Mouse (Mus musculus) forebrain, embryonic 15.5 days (tissue): ENCODE data around the gene Morc2a. TPM values are rescaled to one million over a fixed set of nuclear protein-coding genes. Genes with fewer than 3 reads are reported as not detected.

Experiments used
- ATAC-seq: fragments of 200-750 bp; cut with Nextera tagmentation; replicated peaks from 2 replicates; pipeline ENCODE4 v1.8.0; 2017; ENCODE audit warnings: mild to moderate bottlenecking, moderate TSS enrichment, moderate library complexity
- H3K27ac ChIP-seq: fragments of 300-500 bp; sonication (generic); replicated peaks from 2 replicates; pipeline ENCODE4 v1.5.1; 2015; ENCODE audit warnings: mild to moderate bottlenecking, inconsistent platforms
- H3K27me3 ChIP-seq: fragments of 300-500 bp; sonication (generic); 2 replicates; pipeline ENCODE4 v1.6.1; 2015; ENCODE audit warnings: inconsistent platforms
- H3K36me3 ChIP-seq: fragments of 300-500 bp; sonication (generic); 2 replicates; pipeline ENCODE4 v1.6.1; 2015; ENCODE audit warnings: mild to moderate bottlenecking, inconsistent platforms
- H3K4me1 ChIP-seq: fragments of 300-500 bp; sonication (generic); 2 replicates; pipeline ENCODE4 v1.6.1; 2015; ENCODE audit warnings: inconsistent platforms
- H3K4me2 ChIP-seq: fragments of 300-500 bp; sonication (generic); replicated peaks from 2 replicates; pipeline ENCODE4 v1.6.1; 2015; ENCODE audit warnings: mild to moderate bottlenecking, inconsistent platforms
- H3K4me3 ChIP-seq: fragments of 300-500 bp; sonication (generic); 2 replicates; pipeline ENCODE4 v1.5.1; 2015; ENCODE audit warnings: mild to moderate bottlenecking, inconsistent platforms
- H3K9ac ChIP-seq: fragments of 300-500 bp; sonication (generic); replicated peaks from 2 replicates; pipeline ENCODE4 v1.6.1; 2015; ENCODE audit warnings: mild to moderate bottlenecking, inconsistent platforms
- H3K9me3 ChIP-seq: fragments of 300-500 bp; sonication (generic); 2 replicates; pipeline ENCODE4 v1.6.1; 2016; ENCODE audit warnings: inconsistent platforms
- WGBS: fragments of 180-500 bp; shearing (Covaris S2); methylation state at CpG from one replicate; pipeline ENCODE4 v1.1.7; 2015; ENCODE audit warnings: mixed read lengths; 5-methylcytosine and 5-hydroxymethylcytosine counted together
- polyA plus RNA-seq: library from polyadenylated mRNA; unstranded; fragments of >200 nt; fragmentation: Nextera tagmentation; extraction: Ambion mirVana; gene quantifications from 2 replicates; pipeline ENCODE4 v1.2.1, GENCODE M21; 2015

Morc2a gene
- polyA plus RNA-seq, 1 experiment from 2014 or later, result 44.9 TPM

- no peak for ATAC-seq
- Histone ChIP-seq H3K36me3 (no peaks in the 10 kb centered on the region), H3K4me1 (peaks cover 32% of the 10 kb centered on the region), H3K27ac (no peak overlapping the region), H3K9ac (no peak overlapping the region), H3K27me3 (no peaks in the 10 kb centered on the region), H3K4me3 (no peak overlapping the region), H3K9me3 (no peaks in the 10 kb centered on the region), H3K4me2 (no peak overlapping the region)
- WGBS, result 60% methylated on average over 3 of the region's 3 CpGs
Measured at GRCm38 (mm10) chr11:3722861-3723260, 73.9 kb downstream of the Morc2a start.

DNA sequence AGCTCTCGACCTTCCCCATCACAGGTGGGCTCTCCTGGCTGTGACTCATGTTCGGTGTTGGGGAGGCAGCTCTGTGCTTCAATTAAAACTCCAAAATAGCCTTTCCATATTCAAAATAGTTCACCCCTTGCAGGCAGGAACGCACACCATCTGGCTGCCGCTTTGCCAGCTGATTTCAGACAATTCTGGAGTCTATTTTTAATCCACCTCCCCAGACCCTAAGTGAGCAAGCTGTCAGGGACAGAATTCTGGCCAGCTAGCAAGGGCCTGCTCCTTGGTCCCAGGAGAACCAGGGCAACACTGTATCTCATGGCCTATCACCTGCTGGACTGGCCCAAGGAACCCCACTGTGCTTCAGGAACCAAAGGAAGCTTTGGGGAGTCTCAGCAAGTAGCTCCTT lies 74.9 kb downstream of the Morc2a start:
- Histone ChIP-seq H3K4me3 (no peak overlapping the region), H3K27me3 (no peaks in the 10 kb centered on the region), H3K36me3 (no peaks in the 10 kb centered on the region), H3K27ac (peak overlapping the region; percentile 36; the same call in 1 of the 2 replicates), H3K4me1 (peaks cover 32% of the 10 kb centered on the region), H3K4me2 (no peak overlapping the region), H3K9me3 (no peaks in the 10 kb centered on the region), H3K9ac (no peak overlapping the region)
- no peak for ATAC-seq
- 47% methylated on average over 4 of the region's 4 CpGs for whole genome bisulfite sequencing

DNA sequence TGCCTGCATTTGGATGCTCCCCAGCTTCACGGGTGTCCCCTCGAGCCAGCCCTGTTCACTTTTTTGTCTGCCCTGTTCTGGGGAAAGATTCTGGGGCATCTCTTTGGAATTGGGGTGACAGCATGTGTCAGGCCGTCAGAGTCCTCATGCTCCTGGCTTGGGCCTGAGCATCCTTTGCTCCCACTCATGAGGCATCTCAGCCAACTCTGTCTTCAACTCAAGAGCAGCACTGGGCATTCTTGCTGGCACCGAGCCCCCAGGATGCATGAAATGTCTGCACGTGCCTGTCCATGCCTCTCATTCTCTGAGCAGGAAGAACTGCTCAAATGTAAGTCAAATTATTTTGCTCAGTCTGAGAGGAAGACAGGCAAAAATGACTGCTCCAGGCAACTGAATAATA lies 75.7 kb downstream of the Morc2a start:
- H3K9me3 ChIP-seq, result no peaks in the 10 kb centered on the region
- no peak for ATAC-seq
- peak overlapping the region; percentile 88 for H3K27ac ChIP-seq
- H3K4me1 ChIP-seq, result peaks cover 32% of the 10 kb centered on the region
- no peaks in the 10 kb centered on the region for H3K36me3 ChIP-seq
- H3K9ac ChIP-seq, result no peak overlapping the region
- H3K4me3 ChIP-seq, result no peak overlapping the region
- WGBS, result 47% methylated on average over 5 of the region's 5 CpGs
- peak overlapping the region; percentile 30 for H3K4me2 ChIP-seq
- no peaks in the 10 kb centered on the region for H3K27me3 ChIP-seq

DNA sequence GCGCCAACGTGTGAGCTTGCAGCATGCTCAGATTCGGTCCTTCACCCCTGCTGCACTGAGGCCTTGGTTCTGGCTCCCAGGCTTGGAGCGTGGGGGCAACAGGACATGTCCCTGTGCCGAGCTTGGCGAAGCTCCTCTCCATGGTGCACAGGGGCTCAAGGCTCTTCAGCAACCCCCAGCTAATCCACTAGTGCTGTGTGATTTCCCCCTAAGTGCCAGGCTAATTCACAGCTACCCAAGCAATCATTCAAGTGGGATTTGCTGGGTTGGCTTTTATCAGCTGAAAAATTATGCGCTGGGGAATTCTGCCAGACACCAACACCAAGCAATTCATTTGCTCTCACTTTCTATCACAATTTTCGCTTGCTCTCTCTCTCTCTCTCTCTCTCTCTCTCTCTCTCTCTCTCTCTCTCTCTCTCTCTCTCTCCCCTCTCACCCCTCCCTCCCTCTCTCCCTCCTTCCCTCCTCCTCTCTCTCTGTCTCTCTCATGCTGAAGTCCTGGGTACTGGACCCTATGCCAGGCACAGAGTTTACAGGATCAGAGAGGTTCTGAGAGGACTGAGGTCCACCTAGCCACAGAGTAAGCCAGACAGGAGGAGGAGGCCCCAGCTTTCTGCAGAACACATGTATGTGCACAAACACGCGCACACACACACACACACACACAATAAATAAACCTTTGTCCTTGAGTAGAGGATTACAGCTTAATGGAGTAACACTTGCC lies 76.5 kb downstream of the Morc2a start:
- H3K4me3 ChIP-seq, result no peak overlapping the region
- H3K27me3 ChIP-seq, result no peaks in the 10 kb centered on the region
- peaks cover 32% of the 10 kb centered on the region for H3K4me1 ChIP-seq
- H3K9ac ChIP-seq, result no peak overlapping the region
- 31% methylated on average over 10 of the region's 10 CpGs for WGBS
- H3K9me3 ChIP-seq, result no peaks in the 10 kb centered on the region
- H3K36me3 ChIP-seq, result no peaks in the 10 kb centered on the region
- ATAC-seq, result peak; percentile 71
- peak overlapping the region; percentile 88 for H3K27ac ChIP-seq
- H3K4me2 ChIP-seq, result peak overlapping the region; percentile 30

DNA sequence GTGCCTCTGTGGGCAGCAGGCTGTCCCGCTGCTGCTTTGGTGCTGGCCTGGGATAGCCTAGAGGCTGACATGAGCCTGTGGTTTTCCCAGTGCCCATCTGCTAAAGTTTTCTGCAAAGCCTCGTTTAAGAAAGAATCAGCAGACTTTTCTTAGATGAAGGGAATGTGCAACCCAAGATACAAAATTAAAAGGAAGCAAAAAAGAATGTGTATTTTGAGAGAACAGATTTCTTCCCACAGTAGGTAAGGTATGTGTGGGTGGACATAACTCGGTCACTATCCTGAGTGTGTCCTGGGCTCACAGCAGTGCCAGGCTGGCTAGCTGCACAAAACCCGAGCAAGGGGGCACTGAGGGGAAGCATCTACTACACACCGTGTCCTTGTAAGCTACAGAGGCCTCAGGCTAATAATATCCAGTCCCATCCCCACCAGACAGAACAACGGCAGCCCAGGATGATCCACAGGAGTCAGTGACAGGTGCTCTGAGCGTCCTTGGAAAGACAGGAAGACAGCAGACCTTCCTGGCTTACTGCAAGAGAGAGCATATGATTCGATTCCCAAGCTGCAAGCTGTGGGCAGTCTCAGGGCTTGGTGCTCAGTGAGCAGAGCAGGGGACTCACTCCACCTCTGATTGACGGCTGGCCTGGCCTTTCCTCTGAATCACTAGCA lies 78.6 kb downstream of the Morc2a start:
- no peak overlapping the region for H3K4me3 ChIP-seq
- WGBS, result 74% methylated on average over 9 of the region's 9 CpGs
- H3K36me3 ChIP-seq, result no peaks in the 10 kb centered on the region
- no peak overlapping the region for H3K27ac ChIP-seq
- H3K4me1 ChIP-seq, result peaks cover 32% of the 10 kb centered on the region
- H3K4me2 ChIP-seq, result no peak overlapping the region
- no peak overlapping the region for H3K9ac ChIP-seq
- ATAC-seq, result no peak
- no peaks in the 10 kb centered on the region for H3K27me3 ChIP-seq
- no peaks in the 10 kb centered on the region for H3K9me3 ChIP-seq

DNA sequence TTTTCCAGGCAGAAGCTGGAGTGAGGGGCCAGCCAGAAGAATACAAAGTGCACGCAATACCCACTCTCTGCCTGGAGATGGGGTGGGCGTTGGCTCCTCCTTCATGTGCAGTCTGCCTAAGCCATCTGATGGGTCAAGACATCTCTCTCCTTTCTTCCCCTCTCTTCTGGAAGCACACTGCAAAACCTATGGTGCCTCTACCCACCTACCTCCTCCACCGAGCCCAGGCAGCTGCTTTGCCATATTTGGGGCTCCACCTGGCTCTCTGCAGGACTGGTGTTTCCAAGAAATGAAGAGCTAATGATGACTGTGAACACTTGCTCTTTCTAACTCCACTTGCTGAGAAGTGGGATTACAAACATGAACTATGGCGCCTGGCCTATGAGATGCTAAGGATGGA lies 82.5 kb downstream of the Morc2a start:
- Histone ChIP-seq H3K27ac (no peak overlapping the region), H3K9ac (no peak overlapping the region), H3K4me2 (no peak overlapping the region), H3K36me3 (no peaks in the 10 kb centered on the region), H3K9me3 (no peaks in the 10 kb centered on the region), H3K4me1 (peaks cover 12% of the 10 kb centered on the region), H3K4me3 (no peak overlapping the region), H3K27me3 (no peaks in the 10 kb centered on the region)
- 84% methylated on average over 4 of the region's 4 CpGs for WGBS
- no peak for ATAC-seq

- WGBS, result 66% methylated on average over 14 of the region's 14 CpGs
- H3K36me3 ChIP-seq, result no peaks in the 10 kb centered on the region
- ATAC-seq, result peak; percentile 70
- peaks cover 9% of the 10 kb centered on the region for H3K4me1 ChIP-seq
- H3K4me3 ChIP-seq, result no peak overlapping the region
- no peak overlapping the region for H3K9ac ChIP-seq
- no peaks in the 10 kb centered on the region for H3K9me3 ChIP-seq
- peak overlapping the region; percentile 78 for H3K27ac ChIP-seq
- H3K4me2 ChIP-seq, result no peak overlapping the region
- no peaks in the 10 kb centered on the region for H3K27me3 ChIP-seq
Measured at GRCm38 (mm10) chr11:3733933-3734636, 85.1 kb downstream of the Morc2a start.

DNA sequence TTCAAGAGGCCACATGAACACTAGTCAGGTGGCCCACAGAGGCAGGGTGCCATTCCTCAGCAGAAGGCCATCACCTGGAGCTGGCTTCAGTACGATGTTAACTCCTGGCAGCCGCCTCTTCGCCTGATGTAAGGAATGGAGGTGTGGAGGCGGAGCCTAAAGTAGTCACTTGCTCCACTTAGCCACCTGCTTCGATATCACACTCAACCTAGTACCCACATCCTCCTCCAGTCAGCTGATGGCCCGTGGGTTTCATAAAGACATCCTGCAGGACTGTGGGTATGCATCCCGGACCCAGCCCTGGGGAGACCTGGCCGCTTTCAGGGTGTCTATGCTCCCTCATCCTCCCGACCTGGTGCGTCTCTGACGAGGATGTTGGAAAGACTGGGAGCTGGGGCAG lies 86.7 kb downstream of the Morc2a start:
- no peaks in the 10 kb centered on the region for H3K36me3 ChIP-seq
- H3K27ac ChIP-seq, result no peak overlapping the region
- peaks cover 9% of the 10 kb centered on the region for H3K4me1 ChIP-seq
- ATAC-seq, result no peak
- no peak overlapping the region for H3K9ac ChIP-seq
- 80% methylated on average over 11 of the region's 11 CpGs for WGBS
- H3K9me3 ChIP-seq, result no peaks in the 10 kb centered on the region
- H3K27me3 ChIP-seq, result no peaks in the 10 kb centered on the region
- no peak overlapping the region for H3K4me2 ChIP-seq
- H3K4me3 ChIP-seq, result no peak overlapping the region

- no peak for ATAC-seq
- no peaks in the 10 kb centered on the region for H3K36me3 ChIP-seq
- no peaks in the 10 kb centered on the region for H3K27me3 ChIP-seq
- H3K9ac ChIP-seq, result no peak overlapping the region
- no peak overlapping the region for H3K4me2 ChIP-seq
- H3K27ac ChIP-seq, result no peak overlapping the region
- H3K4me3 ChIP-seq, result no peak overlapping the region
- peaks cover 13% of the 10 kb centered on the region for H3K4me1 ChIP-seq
- WGBS, result 95% methylated on average over 2 of the region's 2 CpGs
- no peaks in the 10 kb centered on the region for H3K9me3 ChIP-seq
Measured at GRCm38 (mm10) chr11:3738778-3739177, 89.8 kb downstream of the Morc2a start.

Other genes starting within 250 kb of the Morc2a start
- 98.1 and 103 TPM in 2 replicates for gene Limk2, start 240.0 kb upstream of the Morc2a start, polyA plus RNA-seq
- 39.8 and 41.6 TPM in 2 replicates for gene Rnf185, start 196.8 kb upstream of the Morc2a start, polyA plus RNA-seq
- 0.39 and 0.72 TPM in 2 replicates for gene Pla2g3, start 160.9 kb upstream of the Morc2a start, polyA plus RNA-seq
- gene Inpp5j, start 144.4 kb upstream of the Morc2a start, polyA plus RNA-seq, result 1.8 and 2.7 TPM in 2 replicates
- 41.6 and 44.2 TPM in 2 replicates for gene Selenom, start 134.5 kb upstream of the Morc2a start, polyA plus RNA-seq
- gene Smtn, start 108.6 kb upstream of the Morc2a start, polyA plus RNA-seq, result 17.7 and 18.5 TPM in 2 replicates
- gene Osbp2, start 214.7 kb downstream of the Morc2a start, polyA plus RNA-seq, result 11.9 and 14.6 TPM in 2 replicates
- 0.57 and 0.61 TPM in 2 replicates for gene 4921536K21Rik, start 245.9 kb downstream of the Morc2a start, polyA plus RNA-seq
- 35.4 and 38.3 TPM in 2 replicates for gene Dusp18, start 246.0 kb downstream of the Morc2a start, polyA plus RNA-seq